Mouse (Mus musculus) A20 (cell line): ENCODE measurements at regions not wholly inside any gene's neighbourhood (a gene's known extent, or its start where the extent isn't known, plus 50 kb on each side); places are given as distances from the start of the nearest gene placed in this dataset.

ENCODE experiments used
- DNase-seq: peaks from one replicate; pipeline ENCODE4 v3.0.0-alpha.2; 2011; ENCODE audit warnings: low read depth, low spot score

DNA sequence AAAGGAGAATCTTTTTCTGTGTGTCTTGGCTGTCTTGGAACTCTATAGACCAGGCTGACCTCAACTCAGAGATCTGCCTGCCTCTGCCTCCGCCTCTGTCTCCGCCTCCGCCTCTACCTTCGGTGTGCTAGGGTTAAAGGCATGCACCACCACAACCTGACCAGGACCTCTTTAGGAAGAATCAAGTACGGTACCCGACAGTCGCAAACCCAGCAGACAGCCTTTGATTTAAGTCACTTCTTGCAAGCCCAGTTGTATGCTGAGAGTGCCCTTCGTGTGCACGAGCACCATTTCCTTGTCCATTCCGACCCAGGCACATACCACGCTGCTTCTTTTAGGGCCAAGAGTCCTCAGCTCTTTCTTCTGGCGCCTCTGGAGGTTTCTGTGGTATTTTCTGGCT, 105.0 kb upstream of the Six3 start:
- DNase-seq = no peak

DNA sequence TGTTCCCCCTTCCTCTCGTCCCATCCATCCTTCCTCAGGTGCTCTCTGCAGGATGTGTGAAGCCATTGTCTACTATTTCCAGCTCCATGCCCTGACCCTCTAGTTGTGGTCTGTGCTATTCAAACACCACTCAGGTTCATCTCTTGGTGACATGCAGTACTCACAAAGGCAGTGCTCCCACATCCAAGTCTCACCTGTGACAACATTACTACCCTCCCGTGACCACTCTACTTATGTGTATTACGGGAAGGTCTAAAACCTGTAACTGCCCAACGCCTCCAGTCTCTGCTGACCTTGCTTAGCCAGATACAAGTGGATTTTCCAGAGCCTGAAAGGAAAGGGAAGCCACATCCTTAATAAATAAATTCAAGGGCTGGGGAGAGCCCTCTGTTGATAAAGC, 100.4 kb upstream of the Six3 start:
- DNase-seq = no peak

DNA sequence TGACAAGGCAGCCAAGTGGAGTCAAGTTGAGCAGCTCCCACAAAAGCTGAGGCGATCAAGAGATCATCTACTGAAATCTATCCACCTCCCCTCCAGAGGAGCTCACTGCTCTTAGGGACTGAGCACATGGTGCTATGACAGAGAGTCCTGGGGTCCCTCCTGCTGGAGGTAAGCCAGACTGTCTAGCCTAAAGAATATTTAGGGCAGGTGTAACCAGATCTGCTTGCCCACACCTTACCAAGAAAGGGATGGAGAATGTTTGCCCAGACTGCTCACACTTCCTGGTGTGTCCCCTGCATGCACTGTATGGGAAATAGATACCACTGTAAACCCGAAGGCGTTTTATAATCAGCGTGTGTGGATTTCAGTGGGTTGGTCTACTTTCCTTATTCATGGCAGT, 99.5 kb upstream of the Six3 start:
- DNase-seq = no peak

DNA sequence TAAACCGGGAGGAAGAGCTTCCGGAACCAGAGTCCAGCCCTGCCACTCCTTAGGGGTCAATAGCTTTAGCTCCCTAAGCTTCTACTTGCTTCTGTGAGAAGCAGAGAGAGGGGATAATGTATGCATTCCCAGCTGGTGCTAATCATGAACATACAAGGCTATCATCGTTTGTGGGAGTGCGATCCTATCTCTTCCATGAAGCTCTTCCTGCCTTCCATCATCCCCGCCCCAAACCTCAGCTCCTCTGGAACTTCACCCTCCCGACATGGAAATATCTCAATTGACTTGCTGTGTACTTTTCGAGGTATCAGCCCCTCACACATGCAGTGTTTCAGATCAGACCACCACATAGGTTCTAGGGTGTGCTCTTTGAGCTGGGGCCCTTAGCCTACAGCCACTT, 99.0 kb upstream of the Six3 start:
- DNase-seq = no peak

DNA sequence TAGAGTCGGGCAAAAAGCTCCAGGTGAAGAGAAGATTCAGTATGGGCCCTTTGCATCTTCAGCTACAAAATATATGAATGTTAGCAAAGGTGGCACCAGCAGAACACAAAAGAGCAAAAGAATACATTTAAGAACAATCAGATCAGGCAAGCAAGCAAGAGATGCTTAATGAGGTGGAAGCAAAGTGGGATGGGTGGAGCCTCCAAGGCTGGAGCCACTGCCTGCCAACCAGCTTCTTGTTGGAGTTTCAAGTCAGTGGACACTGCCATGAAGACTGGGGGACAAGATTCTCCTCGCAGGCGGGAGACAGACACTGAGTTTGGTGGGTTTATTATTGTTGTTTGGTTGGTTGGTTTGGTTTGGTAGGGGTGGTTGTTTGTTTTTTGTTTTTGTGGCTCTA, 96.1 kb upstream of the Six3 start:
- no peak for DNase-seq

DNA sequence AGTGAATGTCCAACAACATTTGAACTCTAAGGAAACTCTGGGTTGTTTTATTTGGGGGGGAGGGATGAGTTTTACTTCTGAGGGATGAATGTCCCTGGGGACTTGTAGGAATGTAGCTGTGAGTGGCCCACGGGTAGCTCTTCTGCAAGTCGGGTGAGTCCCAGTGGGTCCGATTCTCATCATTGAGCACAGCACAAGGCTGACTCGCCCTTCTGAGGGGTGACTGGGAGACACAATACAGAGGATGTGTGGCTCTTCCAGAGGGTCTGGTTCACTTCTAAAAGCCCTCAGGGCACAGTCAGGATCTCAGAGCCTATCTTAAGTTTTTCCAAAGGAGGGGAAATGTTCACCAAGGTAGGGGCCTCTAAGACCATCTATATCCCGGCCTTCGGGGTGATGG, 94.9 kb upstream of the Six3 start:
- DNase-seq = no peak

DNA sequence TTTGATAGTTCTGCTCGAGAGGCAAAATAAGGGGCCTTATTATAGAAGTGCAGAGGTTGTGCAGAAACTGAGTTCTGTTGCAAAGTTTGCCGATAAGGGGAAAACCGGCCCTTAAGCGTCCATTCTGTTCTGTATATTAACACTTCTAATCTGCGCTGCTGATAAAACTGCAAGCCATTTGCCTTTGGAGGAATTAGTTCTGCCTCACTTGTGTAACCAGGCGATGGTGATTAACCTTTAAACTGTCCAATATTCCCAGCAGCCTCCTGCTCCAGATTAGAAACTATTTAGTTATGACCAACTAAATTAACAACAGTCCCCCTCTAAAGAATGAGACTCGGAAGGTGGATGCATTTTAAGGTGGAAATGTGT, 86.1 kb upstream of the Six3 start:
- no peak for DNase-seq

DNA sequence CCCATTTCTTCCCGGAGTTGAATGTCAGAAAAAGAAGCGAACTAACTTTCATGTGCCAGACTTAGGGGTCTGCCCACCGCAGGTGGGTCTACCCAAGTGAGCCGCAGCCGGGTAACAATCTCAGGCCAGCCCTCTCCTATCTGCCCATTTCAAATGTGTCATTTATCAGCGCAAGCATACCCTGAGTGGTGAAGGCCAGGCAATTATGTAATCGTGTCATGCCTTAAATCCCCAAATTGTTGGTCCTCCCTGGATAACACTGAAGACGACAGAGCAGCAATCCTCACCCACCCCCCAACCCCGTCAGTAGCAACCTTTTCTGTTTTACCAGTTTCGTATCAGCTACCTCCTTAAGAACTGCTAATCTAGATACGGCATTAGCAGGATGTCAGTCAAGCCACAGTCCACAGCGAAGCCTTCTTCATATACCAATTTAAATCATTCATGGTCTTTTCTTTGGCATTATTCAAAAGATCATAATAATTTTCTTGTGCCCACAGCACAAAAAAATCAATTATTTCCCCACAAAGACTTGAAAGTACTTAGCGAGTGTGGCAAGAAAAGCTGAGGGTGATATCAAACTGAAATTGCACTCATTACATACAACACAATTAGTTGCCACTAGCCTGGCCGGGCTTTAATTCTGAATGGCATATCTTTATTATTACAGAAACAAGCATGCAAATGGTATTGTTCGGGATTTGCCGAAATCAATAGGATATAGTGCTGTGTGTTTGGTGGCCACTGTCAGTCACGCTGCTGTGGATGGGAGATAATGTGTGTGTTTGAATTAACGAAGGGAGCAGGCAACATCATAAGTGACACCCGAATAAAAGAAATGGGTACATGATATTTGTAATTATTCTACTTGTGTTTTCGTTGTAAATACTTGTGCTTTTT, 85.1 kb upstream of the Six3 start:
- DNase-seq = no peak

DNA sequence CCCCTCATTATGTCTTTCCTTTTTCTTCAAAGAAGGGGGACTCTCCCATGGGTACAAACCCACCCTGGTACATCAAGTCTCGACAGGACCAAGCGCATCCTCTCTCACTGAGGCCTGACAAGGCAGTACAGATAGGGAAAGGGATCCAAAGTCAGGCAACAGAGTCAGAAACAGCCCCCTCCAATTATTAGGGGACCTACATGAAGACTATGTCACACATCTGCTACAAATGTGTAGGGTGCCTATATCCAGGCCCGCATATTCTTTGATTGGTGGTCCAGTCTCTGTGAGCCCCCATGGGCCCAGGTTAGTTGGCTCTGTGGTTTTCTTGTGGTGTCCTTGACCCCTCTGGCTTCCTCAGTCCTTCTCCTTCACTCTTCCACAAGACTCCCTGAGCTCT, 77.1 kb upstream of the Six3 start:
- no peak for DNase-seq

DNA sequence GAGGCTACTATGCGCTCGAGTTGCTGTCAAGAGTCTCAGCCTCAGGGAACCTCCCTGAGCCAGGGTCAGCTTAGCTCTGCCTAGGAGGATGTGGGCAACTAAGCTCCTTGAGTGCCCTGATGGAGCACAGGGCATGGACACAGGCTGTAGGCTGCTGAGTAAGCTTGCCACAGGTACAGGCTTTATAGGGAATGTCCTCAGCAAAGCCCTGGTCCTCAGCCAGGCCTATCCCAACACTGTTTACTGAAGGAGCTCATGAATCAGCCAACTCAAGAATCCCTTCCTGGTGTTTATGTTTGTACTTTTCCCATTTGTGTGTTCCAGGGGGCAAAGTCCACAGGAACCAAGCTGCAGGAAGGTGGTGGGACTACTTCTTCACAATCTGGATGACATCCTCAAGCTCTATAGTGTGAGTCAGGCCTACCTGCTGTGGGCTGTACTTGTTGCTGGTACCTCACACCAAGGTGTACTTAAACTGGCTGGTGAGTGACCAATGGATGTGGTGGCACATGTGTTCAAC, 72.1 kb upstream of the Six3 start:
- DNase-seq = no peak

DNA sequence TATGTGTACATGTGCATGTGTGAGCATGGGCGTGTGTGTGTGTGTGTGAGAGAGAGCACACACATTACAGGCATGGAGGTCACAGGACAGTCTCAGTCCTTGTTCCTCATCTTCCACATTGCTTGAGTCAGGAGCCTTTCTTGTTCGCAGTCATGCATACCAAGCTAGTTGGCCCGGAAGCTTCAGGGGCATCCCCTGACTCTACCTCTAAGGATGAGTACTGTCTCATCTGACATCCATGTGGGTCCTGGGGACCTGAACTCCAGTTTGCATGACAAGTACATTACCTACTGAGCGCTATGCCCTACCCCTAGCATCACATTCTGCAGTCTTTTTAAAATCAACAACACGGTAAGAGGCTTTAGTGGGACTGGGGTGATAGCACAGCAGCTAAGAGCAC, 65.3 kb upstream of the Six3 start:
- DNase-seq = no peak

DNA sequence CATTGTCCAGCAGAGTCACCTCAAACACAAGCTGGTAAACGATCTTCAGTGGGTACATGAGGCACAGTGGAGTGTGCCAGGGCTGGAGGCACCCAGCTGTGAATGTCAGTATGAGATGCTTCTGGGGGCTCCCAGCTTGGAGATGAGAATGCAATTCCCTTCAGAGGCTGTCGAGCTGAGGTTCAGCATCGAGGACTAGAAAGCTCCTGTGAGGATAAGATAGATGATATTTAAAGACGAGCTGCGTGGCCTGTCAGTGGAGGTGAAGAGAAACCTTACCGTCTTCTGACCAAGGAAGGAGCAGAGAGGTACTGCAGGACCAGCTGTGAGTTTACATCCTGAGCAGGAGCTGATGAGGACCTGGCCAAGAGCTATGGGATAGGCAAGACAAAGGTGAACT, 52.4 kb upstream of the Six3 start:
- no peak for DNase-seq

DNA sequence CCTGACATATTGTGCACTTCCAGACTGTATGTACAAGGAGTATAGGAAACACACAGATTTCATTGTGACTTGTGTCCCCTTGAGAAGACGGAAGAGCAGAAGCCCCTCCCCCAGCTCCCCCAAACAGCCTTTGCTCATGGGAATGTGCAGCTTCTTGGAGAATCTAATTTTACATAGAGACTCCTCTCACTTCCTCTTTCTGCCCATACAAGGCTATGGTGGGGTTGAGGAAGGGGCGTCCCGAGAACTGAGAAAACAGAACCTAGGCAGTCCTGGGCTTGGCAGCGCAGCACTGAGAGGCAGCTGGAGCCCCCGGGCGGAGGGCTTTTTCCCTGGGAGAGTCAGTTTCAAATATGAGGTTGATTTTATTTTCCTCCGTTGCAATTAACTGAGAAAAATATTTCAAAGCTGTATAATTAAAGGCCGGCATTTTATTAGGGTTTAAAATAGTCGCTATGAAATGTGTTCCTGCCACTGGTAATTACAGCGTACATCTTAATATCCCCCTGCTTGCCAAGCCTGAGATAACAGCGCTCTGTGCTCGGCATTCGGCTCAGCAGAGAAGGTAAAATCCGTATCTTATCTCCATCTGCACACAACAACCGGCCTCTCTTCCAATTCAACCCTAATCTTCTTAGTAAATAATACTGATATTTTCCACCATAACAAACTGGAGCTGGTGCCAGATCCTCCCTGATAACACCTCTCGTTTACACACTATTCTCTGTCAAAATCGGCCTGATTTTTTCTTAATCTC, 50.7 kb upstream of the Six3 start:
- DNase-seq = peak; percentile 37

DNA sequence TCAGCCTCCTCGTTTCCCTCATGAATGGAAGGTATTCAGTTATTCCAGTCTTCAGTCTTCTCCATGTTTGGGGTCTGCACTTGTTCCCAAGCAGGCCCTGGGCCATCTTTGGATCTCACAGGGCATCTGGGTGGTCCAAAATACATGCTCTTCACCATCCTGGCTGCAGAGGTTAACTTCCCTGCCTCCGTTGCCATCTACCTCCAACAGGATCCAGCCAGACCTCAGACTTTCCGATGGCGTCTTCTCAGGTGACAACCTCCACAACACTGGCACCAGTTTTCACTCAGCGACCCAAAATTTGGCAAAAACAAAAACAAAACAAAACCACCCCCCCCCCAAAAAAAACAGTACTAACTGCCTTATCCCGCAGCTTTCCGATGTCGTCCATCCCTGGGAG, 50.0 kb upstream of the Six3 start:
- DNase-seq = no peak
